Mouse (Mus musculus): ENCODE results near the gene Itfg2. TPM values are rescaled to one million over a fixed set of nuclear protein-coding genes. Genes with fewer than 3 reads are reported as not detected.

Itfg2 gene
- polyA plus RNA-seq, 1 experiment: 16.3 TPM

GRCm38 (mm10) chr6:128375192-128375591 lies 49.5 kb downstream of the Itfg2 start, which contains the start of the genes Tex52 and Gm44596:
Tex52 (plus strand) TSS chr6:128375456.
Gm44596 (plus strand) TSS chr6:128375503.
- Histone ChIP-seq H3K4me1 (ENCODE audit: control insufficient read depth, insufficient read depth, low read length) (peaks cover 2% of the 10 kb centered on the region), H3K4me3 (ENCODE audit: low read depth, low read length) (no peak within 1 kb of the TSS), H3K9ac (ENCODE audit: low read depth, poor library complexity, severe bottlenecking) (no peak within 1 kb of the TSS), H3K27me3 (ENCODE audit: control insufficient read depth, insufficient read depth, low read length, poor library complexity, severe bottlenecking) (no peaks in the 10 kb centered on the region), H3K9me3 (replicated peaks; ENCODE audit: control insufficient read depth, insufficient read depth, low read length, poor library complexity, severe bottlenecking) (no peaks in the 10 kb centered on the region), H3K36me3 (ENCODE audit: control insufficient read depth, insufficient read depth, low read length, poor library complexity, severe bottlenecking) (peaks cover 38% of the 10 kb centered on the region), H3K27ac (ENCODE audit: insufficient read depth, low read length) (no peak within 1 kb of the TSS)
- TF ChIP-seq CTCF (IDR thresholded peaks at IDR 0.05; ENCODE audit: low read depth, low read length): no peak
- no peak for TF ChIP-seq POLR2A (IDR thresholded peaks at IDR 0.05; ENCODE audit: insufficient read depth, low read length)

GRCm38 (mm10) chr6:128370040-128370439 lies 54.7 kb downstream of the Itfg2 start:
- Histone ChIP-seq H3K27me3 (ENCODE audit: control insufficient read depth, insufficient read depth, low read length, poor library complexity, severe bottlenecking) (no peaks in the 10 kb centered on the region), H3K4me1 (ENCODE audit: control insufficient read depth, insufficient read depth, low read length) (no peaks in the 10 kb centered on the region), H3K9me3 (replicated peaks; ENCODE audit: control insufficient read depth, insufficient read depth, low read length, poor library complexity, severe bottlenecking) (no peaks in the 10 kb centered on the region), H3K9ac (ENCODE audit: low read depth, poor library complexity, severe bottlenecking) (no peak overlapping the region), H3K36me3 (ENCODE audit: control insufficient read depth, insufficient read depth, low read length, poor library complexity, severe bottlenecking) (peaks cover 77% of the 10 kb centered on the region), H3K27ac (ENCODE audit: insufficient read depth, low read length) (no peak overlapping the region), H3K4me3 (ENCODE audit: low read depth, low read length) (no peak overlapping the region)
- TF ChIP-seq POLR2A (IDR thresholded peaks at IDR 0.05; ENCODE audit: insufficient read depth, low read length) (no peak), CTCF (IDR thresholded peaks at IDR 0.05; ENCODE audit: low read depth, low read length) (no peak), EP300 (IDR thresholded peaks at IDR 0.05; ENCODE audit: insufficient read depth, low read depth, low read length) (no peak)

GRCm38 (mm10) chr6:128366466-128366865 lies 58.3 kb downstream of the Itfg2 start:
- H3K36me3 ChIP-seq (ENCODE audit: control insufficient read depth, insufficient read depth, low read length, poor library complexity, severe bottlenecking): peaks cover 50% of the 10 kb centered on the region
- H3K27ac ChIP-seq (ENCODE audit: insufficient read depth, low read length): no peak overlapping the region
- H3K27me3 ChIP-seq (ENCODE audit: control insufficient read depth, insufficient read depth, low read length, poor library complexity, severe bottlenecking): no peaks in the 10 kb centered on the region
- no peak overlapping the region for H3K4me3 ChIP-seq (ENCODE audit: low read depth, low read length)
- H3K4me1 ChIP-seq (ENCODE audit: control insufficient read depth, insufficient read depth, low read length): no peaks in the 10 kb centered on the region
- TF ChIP-seq CTCF (IDR thresholded peaks at IDR 0.05; ENCODE audit: low read depth, low read length): no peak
- TF ChIP-seq EP300 (IDR thresholded peaks at IDR 0.05; ENCODE audit: insufficient read depth, low read depth, low read length): no peak
- no peak for TF ChIP-seq POLR2A (IDR thresholded peaks at IDR 0.05; ENCODE audit: insufficient read depth, low read length)
- no peak overlapping the region for H3K9ac ChIP-seq (ENCODE audit: low read depth, poor library complexity, severe bottlenecking)
- H3K9me3 ChIP-seq (replicated peaks; ENCODE audit: control insufficient read depth, insufficient read depth, low read length, poor library complexity, severe bottlenecking): no peaks in the 10 kb centered on the region

- Histone ChIP-seq H3K36me3 (ENCODE audit: control insufficient read depth, insufficient read depth, low read length, poor library complexity, severe bottlenecking) (peaks cover 34% of the 10 kb centered on the region), H3K27me3 (ENCODE audit: control insufficient read depth, insufficient read depth, low read length, poor library complexity, severe bottlenecking) (no peaks in the 10 kb centered on the region), H3K4me1 (ENCODE audit: control insufficient read depth, insufficient read depth, low read length) (no peaks in the 10 kb centered on the region), H3K27ac (ENCODE audit: insufficient read depth, low read length) (no peak overlapping the region), H3K9me3 (replicated peaks; ENCODE audit: control insufficient read depth, insufficient read depth, low read length, poor library complexity, severe bottlenecking) (no peaks in the 10 kb centered on the region), H3K4me3 (ENCODE audit: low read depth, low read length) (no peak overlapping the region), H3K9ac (ENCODE audit: low read depth, poor library complexity, severe bottlenecking) (no peak overlapping the region)
- TF ChIP-seq POLR2A (IDR thresholded peaks at IDR 0.05; ENCODE audit: insufficient read depth, low read length) (no peak), CTCF (IDR thresholded peaks at IDR 0.05; ENCODE audit: low read depth, low read length) (no peak), EP300 (IDR thresholded peaks at IDR 0.05; ENCODE audit: insufficient read depth, low read depth, low read length) (no peak)
Measured at GRCm38 (mm10) chr6:128364721-128365120, 60.0 kb downstream of the Itfg2 start.

GRCm38 (mm10) chr6:128363007-128363825 lies 61.5 kb downstream of the Itfg2 start:
- TF ChIP-seq EP300 (IDR thresholded peaks at IDR 0.05; ENCODE audit: insufficient read depth, low read depth, low read length) (no peak), POLR2A (IDR thresholded peaks at IDR 0.05; ENCODE audit: insufficient read depth, low read length) (no peak), CTCF (IDR thresholded peaks at IDR 0.05; ENCODE audit: low read depth, low read length) (no peak)
- H3K9me3 ChIP-seq (replicated peaks; ENCODE audit: control insufficient read depth, insufficient read depth, low read length, poor library complexity, severe bottlenecking): no peaks in the 10 kb centered on the region
- H3K4me3 ChIP-seq (ENCODE audit: low read depth, low read length): peak overlapping the region; percentile 99
- peaks cover 28% of the 10 kb centered on the region for H3K36me3 ChIP-seq (ENCODE audit: control insufficient read depth, insufficient read depth, low read length, poor library complexity, severe bottlenecking)
- H3K9ac ChIP-seq (ENCODE audit: low read depth, poor library complexity, severe bottlenecking): peak overlapping the region; percentile 98
- no peaks in the 10 kb centered on the region for H3K4me1 ChIP-seq (ENCODE audit: control insufficient read depth, insufficient read depth, low read length)
- peak overlapping the region; percentile 72 for H3K27ac ChIP-seq (ENCODE audit: insufficient read depth, low read length)
- H3K27me3 ChIP-seq (ENCODE audit: control insufficient read depth, insufficient read depth, low read length, poor library complexity, severe bottlenecking): no peaks in the 10 kb centered on the region

- Histone ChIP-seq H3K9ac (ENCODE audit: low read depth, poor library complexity, severe bottlenecking) (peak within 1 kb of the TSS; percentile 98), H3K36me3 (ENCODE audit: control insufficient read depth, insufficient read depth, low read length, poor library complexity, severe bottlenecking) (peaks cover 29% of the 10 kb centered on the region), H3K4me3 (ENCODE audit: low read depth, low read length) (peak within 1 kb of the TSS; percentile 99), H3K4me1 (ENCODE audit: control insufficient read depth, insufficient read depth, low read length) (no peaks in the 10 kb centered on the region), H3K9me3 (replicated peaks; ENCODE audit: control insufficient read depth, insufficient read depth, low read length, poor library complexity, severe bottlenecking) (no peaks in the 10 kb centered on the region), H3K27me3 (ENCODE audit: control insufficient read depth, insufficient read depth, low read length, poor library complexity, severe bottlenecking) (no peaks in the 10 kb centered on the region), H3K27ac (ENCODE audit: insufficient read depth, low read length) (peak within 1 kb of the TSS; percentile 80)
- no peak for TF ChIP-seq EP300 (IDR thresholded peaks at IDR 0.05; ENCODE audit: insufficient read depth, low read depth, low read length)
Measured at GRCm38 (mm10) chr6:128362381-128363006, 62.2 kb downstream of the Itfg2 start, which contains the start of the genes Rhno1 and Foxm1. Rhno1 (minus strand) TSS chr6:128362911. Foxm1 (plus strand) TSS chr6:128362967.

All from ES-Bruce4 (cell line).